Mouse (Mus musculus): ENCODE results near the gene C130060K24Rik. TPM values are rescaled to one million over a fixed set of nuclear protein-coding genes. Genes with fewer than 3 reads are reported as not detected.

Gene C130060K24Rik
- total RNA-seq, 1 experiment, result not detected

DNA sequence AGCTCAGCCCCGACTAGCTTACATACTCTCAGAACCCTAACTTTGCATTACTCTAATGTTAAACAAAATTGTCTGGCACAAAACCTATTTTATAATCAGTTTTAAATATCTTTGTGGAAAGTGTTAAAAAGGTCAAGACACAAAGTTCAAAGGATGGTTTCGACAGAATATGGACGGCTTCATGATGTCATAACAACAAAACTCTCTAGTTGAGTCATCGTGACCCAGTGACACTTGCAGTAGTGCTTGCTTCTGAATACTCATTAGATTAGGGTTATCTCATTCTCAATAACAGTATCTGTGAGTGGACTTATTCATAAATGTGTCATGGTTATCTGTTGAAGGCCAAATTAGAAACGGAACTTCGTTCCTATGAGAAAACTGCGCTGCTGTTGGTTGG lies 91.5 kb downstream of the C130060K24Rik start:
- Histone ChIP-seq H3K4me3 (ENCODE audit: insufficient read depth in 1 of 2, low read depth in 1 of 2, low read length in 2 of 2, poor library complexity in 1 of 2, severe bottlenecking in 1 of 2) (no peak overlapping the region), H3K9ac (ENCODE audit: insufficient read depth, low read depth, low read length, poor library complexity, severe bottlenecking) (no peak overlapping the region), H3K9me3 (ENCODE audit: control insufficient read depth, insufficient read depth, low read depth, low read length) (no peaks in the 10 kb centered on the region), H3K27ac (ENCODE audit: insufficient read depth, low read depth, low read length, poor library complexity, severe bottlenecking) (no peak overlapping the region), H3K36me3 (ENCODE audit: control insufficient read depth, insufficient read depth, low read length, poor library complexity, severe bottlenecking) (no peaks in the 10 kb centered on the region), H3K4me1 (ENCODE audit: control insufficient read depth in 2 of 2, insufficient read depth in 2 of 2, low read length in 2 of 2, poor library complexity in 1 of 2) (no peaks in the 10 kb centered on the region)
- TF ChIP-seq HCFC1 (IDR thresholded peaks at IDR 0.05; ENCODE audit: borderline replicate concordance, insufficient read depth, low read length) (no peak), ZC3H11A (IDR thresholded peaks at IDR 0.05; ENCODE audit: borderline replicate concordance, low read depth, low read length) (no peak), ZNF384 (IDR thresholded peaks at IDR 0.05; ENCODE audit: low read depth, low read length) (no peak), MAFK (IDR thresholded peaks at IDR 0.05; ENCODE audit: insufficient read depth, low read depth, low read length) (no peak), CHD2 (IDR thresholded peaks at IDR 0.05; ENCODE audit: low read depth, low read length) (no peak)
- no peak for DNase-seq (ENCODE audit: low read depth, low spot score)
- in situ Hi-C loops (cut with MboI; ENCODE audit: low sequenced_read_pairs in 2 of 2, unreplicated experiment in 2 of 2), result no loop called here

DNA sequence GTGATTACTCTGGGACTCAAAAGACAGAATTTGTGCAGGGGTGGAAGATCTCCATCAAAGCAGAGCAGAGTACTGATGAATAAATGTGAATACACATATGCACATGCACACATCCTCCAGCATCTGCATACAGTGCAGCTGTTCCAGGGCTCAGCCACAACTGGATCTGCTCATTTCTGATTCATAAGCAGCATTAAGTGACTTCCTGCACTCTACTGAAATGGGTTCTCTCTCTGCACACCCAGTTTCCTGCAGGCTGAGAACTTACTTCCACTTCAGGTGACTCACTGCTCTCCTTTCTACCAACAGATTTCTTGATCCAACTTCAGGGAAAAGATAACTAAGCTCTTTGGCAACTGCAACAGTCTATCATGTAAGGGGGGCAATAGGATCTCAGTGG lies 117.9 kb downstream of the C130060K24Rik start:
- H3K36me3 ChIP-seq (ENCODE audit: control insufficient read depth, insufficient read depth, low read length, poor library complexity, severe bottlenecking), result no peaks in the 10 kb centered on the region
- in situ Hi-C loops (cut with MboI; ENCODE audit: low sequenced_read_pairs in 2 of 2, unreplicated experiment in 2 of 2), result no loop called here
- H3K9me3 ChIP-seq (ENCODE audit: control insufficient read depth, insufficient read depth, low read depth, low read length), result no peaks in the 10 kb centered on the region
- no peak overlapping the region for H3K9ac ChIP-seq (ENCODE audit: insufficient read depth, low read depth, low read length, poor library complexity, severe bottlenecking)
- TF ChIP-seq HCFC1 (IDR thresholded peaks at IDR 0.05; ENCODE audit: borderline replicate concordance, insufficient read depth, low read length), result no peak
- TF ChIP-seq MAFK (IDR thresholded peaks at IDR 0.05; ENCODE audit: insufficient read depth, low read depth, low read length), result no peak
- TF ChIP-seq ZNF384 (IDR thresholded peaks at IDR 0.05; ENCODE audit: low read depth, low read length), result no peak
- no peak for TF ChIP-seq CHD2 (IDR thresholded peaks at IDR 0.05; ENCODE audit: low read depth, low read length)
- TF ChIP-seq ZC3H11A (IDR thresholded peaks at IDR 0.05; ENCODE audit: borderline replicate concordance, low read depth, low read length), result no peak
- H3K4me1 ChIP-seq (ENCODE audit: control insufficient read depth in 2 of 2, insufficient read depth in 2 of 2, low read length in 2 of 2, poor library complexity in 1 of 2), result no peaks in the 10 kb centered on the region
- H3K4me3 ChIP-seq (ENCODE audit: insufficient read depth in 1 of 2, low read depth in 1 of 2, low read length in 2 of 2, poor library complexity in 1 of 2, severe bottlenecking in 1 of 2), result no peak overlapping the region
- no peak overlapping the region for H3K27ac ChIP-seq (ENCODE audit: insufficient read depth, low read depth, low read length, poor library complexity, severe bottlenecking)
- DNase-seq (ENCODE audit: low read depth, low spot score), result no peak

Other genes starting within 250 kb of the C130060K24Rik start
- 0.31 and 1.2 TPM in 2 replicates for gene Hpgds, start 236.2 kb upstream of the C130060K24Rik start, total RNA-seq (2012; rRNA removed)
- not detected in 2 replicates for gene Tnip3, start 144.2 kb downstream of the C130060K24Rik start, total RNA-seq (2012; rRNA removed)